Mouse (Mus musculus): ENCODE measurements around the gene Kmt2c.

DNA sequence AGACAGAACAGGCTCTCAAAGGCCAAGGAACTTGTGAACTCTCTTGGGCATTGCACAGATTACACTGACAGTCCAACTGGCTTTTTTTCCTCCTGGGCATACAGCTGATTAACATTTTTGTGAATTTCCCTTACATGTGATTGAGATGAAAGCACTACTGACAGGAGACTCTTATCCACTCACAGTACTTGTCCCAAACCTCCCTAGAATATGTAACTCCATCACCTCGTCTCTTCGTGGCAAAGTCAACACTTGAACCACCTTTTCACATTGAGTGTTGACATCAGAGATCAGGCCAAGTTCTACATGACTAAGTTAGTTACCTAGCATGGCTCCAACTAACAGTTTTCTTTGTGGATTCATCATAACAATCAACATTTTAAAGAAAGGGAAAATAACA lies 45.9 kb downstream of the Kmt2c start:
- TF ChIP-seq CTCF (IDR thresholded peaks at IDR 0.05; ENCODE audit: extremely low read depth, insufficient read depth, low read length) (no peak), POLR2A (IDR thresholded peaks at IDR 0.05; ENCODE audit: extremely low read depth, insufficient read depth, low read length) (no peak)

Measured in cortical plate, adult 2 months (tissue).